Mouse (Mus musculus) stomach, postnatal 0 days (tissue): Measurements from ENCODE around the gene Cavin4.
"Not testable (repeated sequence)": the region's sequence is repeated elsewhere in the genome, so short reads cannot be mapped to it uniquely, and the experiment has no call there.

ENCODE experiments used
- CTCF ChIP-seq: IDR thresholded peaks from 2 replicates; pipeline ENCODE4 v1.5.1; 2016; ENCODE audit warnings: antibody characterized with exemption, low read depth, mild to moderate bottlenecking, moderate library complexity
- EP300 ChIP-seq: optimal IDR thresholded peaks from 2 replicates; pipeline ENCODE3; 2016; ENCODE audit warnings: antibody characterized with exemption

DNA sequence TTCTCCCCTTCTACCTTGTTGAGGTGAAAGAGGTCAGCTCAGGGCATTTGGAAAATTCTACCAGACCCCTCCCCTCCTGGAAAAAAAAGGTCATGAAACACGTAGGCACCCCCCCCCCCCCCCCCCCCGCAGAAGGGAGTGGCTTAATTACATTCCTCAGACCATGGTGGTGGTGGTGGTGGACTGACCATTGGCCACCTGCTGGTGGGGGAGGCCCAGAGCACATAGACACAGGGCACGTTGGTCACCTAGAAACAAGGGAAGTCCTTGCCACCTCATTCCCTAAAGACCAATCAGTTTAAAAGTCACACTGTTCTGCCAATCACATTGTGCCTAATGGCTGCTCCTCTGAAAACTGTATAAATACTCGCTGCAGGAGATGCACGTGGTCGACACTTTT is 16.4 kb downstream of the Cavin4 start:
- TF ChIP-seq CTCF: peak; percentile 45
- TF ChIP-seq EP300: not testable (repeated sequence)
